Mouse (Mus musculus) kidney, adult 2 months (tissue): ENCODE results near the gene Gm3238. TPM values are rescaled to one million over a fixed set of nuclear protein-coding genes. Genes with fewer than 3 reads are reported as not detected.
A peak's percentile ranks its signal among the peaks of the same experiment; 100 is the strongest.

Source experiments
- DNase-seq: peaks from one replicate; pipeline ENCODE4 v3.0.0; 2021
- H3K27ac ChIP-seq: fragments of 200-500 bp; 2 replicates; pipeline ENCODE4 v1.5.1; 2012; ENCODE audit warnings: low read depth, low read length, control low read depth, inconsistent platforms; ENCODE audit not compliant: insufficient read depth
- H3K27me3 ChIP-seq: fragments of 200-500 bp; replicated peaks from 2 replicates; pipeline ENCODE4 v1.6.1; 2012; ENCODE audit warnings: mild to moderate bottlenecking, moderate library complexity, low read length, inconsistent platforms; ENCODE audit not compliant: control insufficient read depth, insufficient read depth
- H3K36me3 ChIP-seq: fragments of 200-500 bp; 2 replicates; pipeline ENCODE4 v1.6.1; 2012; ENCODE audit warnings: mild to moderate bottlenecking, moderate library complexity, low read length, inconsistent platforms; ENCODE audit not compliant: control insufficient read depth, insufficient read depth
- H3K4me1 ChIP-seq: fragments of 200-500 bp; 2 replicates; pipeline ENCODE4 v1.6.1; 2011; ENCODE audit warnings: low read length; ENCODE audit not compliant: control insufficient read depth, insufficient read depth
- H3K4me3 ChIP-seq: fragments of 200-500 bp; 2 replicates; pipeline ENCODE4 v1.5.1; 2011; ENCODE audit warnings: mild to moderate bottlenecking, low read depth, low read length, control low read depth; ENCODE audit not compliant: insufficient read depth
- CTCF ChIP-seq: fragments of 200-500 bp; conservative IDR thresholded peaks from 2 replicates; pipeline ENCODE4 v1.5.1; 2011; ENCODE audit warnings: low read depth, mild to moderate bottlenecking, control low read depth, low read length, moderate library complexity, mixed read lengths; ENCODE audit not compliant: insufficient read depth, insufficient read length
- POLR2A ChIP-seq: fragments of 200-500 bp; IDR thresholded peaks from one replicate; pipeline ENCODE4 v1.6.1; 2011; ENCODE audit warnings: low read depth, low read length, control low read depth
- WGBS: fragments of 180-500 bp; shearing (Covaris S2); methylation state at CpG from one replicate; pipeline ENCODE4 v1.1.7; 2018; 5-methylcytosine and 5-hydroxymethylcytosine counted together
- polyA plus RNA-seq: library from polyadenylated mRNA; depleted of rRNA; stranded (reverse); fragments of >200 nt; gene quantifications from 2 replicates; pipeline ENCODE4 v1.2.3, GENCODE M21; 2012; rRNA removed

The Gm3238 gene
- polyA plus RNA-seq, 1 experiment, result not detected

- H3K27ac ChIP-seq, result no peak overlapping the region
- no peaks in the 10 kb centered on the region for H3K36me3 ChIP-seq
- TF ChIP-seq CTCF, result no peak
- TF ChIP-seq POLR2A, result no peak
- H3K4me3 ChIP-seq, result no peak overlapping the region
- no peak for DNase-seq
- H3K27me3 ChIP-seq, result no peaks in the 10 kb centered on the region
- H3K4me1 ChIP-seq, result no peaks in the 10 kb centered on the region
- WGBS, result 93% methylated on average over 1 of the region's 1 CpGs
These were observed 35.2 kb downstream of the Gm3238 start for GRCm38 (mm10) chr10:77735928-77736327.

- DNase-seq, result peak; percentile 4
- no peaks in the 10 kb centered on the region for H3K36me3 ChIP-seq
- no peaks in the 10 kb centered on the region for H3K4me1 ChIP-seq
- 52% methylated on average over 4 of the region's 4 CpGs for WGBS
- H3K27ac ChIP-seq, result no peak overlapping the region
- TF ChIP-seq POLR2A (no peak), CTCF (peak; percentile 44)
- H3K27me3 ChIP-seq, result no peaks in the 10 kb centered on the region
- no peak overlapping the region for H3K4me3 ChIP-seq
These were observed 41.9 kb downstream of the Gm3238 start for GRCm38 (mm10) chr10:77729241-77729640.

GRCm38 (mm10) chr10:77728280-77728679 is 42.8 kb downstream of the Gm3238 start:
- TF ChIP-seq CTCF (0 out of 2 replicates have a peak, but pooled peaks have one; percentile 17), POLR2A (no peak)
- H3K27me3 ChIP-seq, result no peaks in the 10 kb centered on the region
- no peaks in the 10 kb centered on the region for H3K4me1 ChIP-seq
- 66% methylated on average over 4 of the region's 4 CpGs for WGBS
- DNase-seq, result no peak
- H3K27ac ChIP-seq, result no peak overlapping the region
- no peak overlapping the region for H3K4me3 ChIP-seq
- no peaks in the 10 kb centered on the region for H3K36me3 ChIP-seq

GRCm38 (mm10) chr10:77726186-77726585 is 44.9 kb downstream of the Gm3238 start, which contains the start of gene Gm10100:
TSS of gene Gm10100 (plus strand) at chr10:77726486.
- H3K27ac ChIP-seq, result no peak within 1 kb of the TSS
- TF ChIP-seq POLR2A (no peak), CTCF (no peak)
- 36% methylated on average over 3 of the region's 3 CpGs for WGBS
- no peaks in the 10 kb centered on the region for H3K4me1 ChIP-seq
- H3K27me3 ChIP-seq, result no peaks in the 10 kb centered on the region
- no peak for DNase-seq
- H3K36me3 ChIP-seq, result no peaks in the 10 kb centered on the region
- H3K4me3 ChIP-seq, result no peak within 1 kb of the TSS

GRCm38 (mm10) chr10:77724855-77725254 is 46.3 kb downstream of the Gm3238 start:
- TF ChIP-seq POLR2A, result no peak
- 0 out of 2 replicates have a peak, but pooled peaks have one; percentile 3 for TF ChIP-seq CTCF
- H3K27me3 ChIP-seq, result no peaks in the 10 kb centered on the region
- no peak for DNase-seq
- H3K4me3 ChIP-seq, result no peak overlapping the region
- H3K36me3 ChIP-seq, result no peaks in the 10 kb centered on the region
- H3K27ac ChIP-seq, result no peak overlapping the region
- no peaks in the 10 kb centered on the region for H3K4me1 ChIP-seq
- 74% methylated on average over 8 of the region's 8 CpGs for WGBS

Other genes with a start within 250 kb of the Gm3238 start
- 6.5 and 13.6 TPM in 2 replicates for gene Itgb2, start 241.1 kb downstream of the Gm3238 start, polyA plus RNA-seq
- gene Pttg1ip, start 189.6 kb downstream of the Gm3238 start, polyA plus RNA-seq, result 321 and 342 TPM in 2 replicates
- gene Sumo3, start 165.2 kb downstream of the Gm3238 start, polyA plus RNA-seq, result 241 and 269 TPM in 2 replicates
- not detected in 2 replicates for gene Gm49325, start 165.1 kb downstream of the Gm3238 start, polyA plus RNA-seq
- 29.9 and 33.8 TPM in 2 replicates for gene Ube2g2, start 149.1 kb downstream of the Gm3238 start, polyA plus RNA-seq
- 0.86 and 1.2 TPM in 2 replicates for gene Tspear, start 84.8 kb downstream of the Gm3238 start, polyA plus RNA-seq
- not detected in 2 replicates for gene Gm19402, start 80.6 kb downstream of the Gm3238 start, polyA plus RNA-seq
- gene Gm9508, start 74.1 kb downstream of the Gm3238 start, polyA plus RNA-seq, result not detected in 2 replicates
- gene Gm10272, start 64.7 kb downstream of the Gm3238 start, polyA plus RNA-seq, result not detected in 2 replicates
- gene Gm10024, start 59.9 kb downstream of the Gm3238 start, polyA plus RNA-seq, result not detected in 2 replicates
- gene Gm10142, start 55.5 kb downstream of the Gm3238 start, polyA plus RNA-seq, result not detected in 2 replicates
- gene Krtap12-1, start 50.7 kb downstream of the Gm3238 start, polyA plus RNA-seq, result not detected in 2 replicates
- gene Gm10100, start 44.8 kb downstream of the Gm3238 start, polyA plus RNA-seq, result not detected in 2 replicates
- gene Gm18596, start 28.7 kb downstream of the Gm3238 start, polyA plus RNA-seq, result not detected in 2 replicates
- not detected in 2 replicates for gene Gm9736, start 20.0 kb downstream of the Gm3238 start, polyA plus RNA-seq
- gene Gm3233, start 11.6 kb downstream of the Gm3238 start, polyA plus RNA-seq, result not detected in 2 replicates
- gene Gm7138, start 5.6 kb upstream of the Gm3238 start, polyA plus RNA-seq, result not detected in 2 replicates
- not detected in 2 replicates for gene Gm3250, start 11.2 kb upstream of the Gm3238 start, polyA plus RNA-seq
- gene Gm7137, start 16.9 kb upstream of the Gm3238 start, polyA plus RNA-seq, result not detected in 2 replicates
- gene Gm9639, start 23.8 kb upstream of the Gm3238 start, polyA plus RNA-seq, result not detected in 2 replicates
- not detected in 2 replicates for gene Gm19668, start 27.8 kb upstream of the Gm3238 start, polyA plus RNA-seq
- not detected in 2 replicates for gene Gm9507, start 40.5 kb upstream of the Gm3238 start, polyA plus RNA-seq
- not detected in 2 replicates for gene Gm2696, start 43.4 kb upstream of the Gm3238 start, polyA plus RNA-seq
- not detected in 2 replicates for gene Krtap10-4, start 55.8 kb upstream of the Gm3238 start, polyA plus RNA-seq
- not detected in 2 replicates for gene Krtap10-10, start 64.6 kb upstream of the Gm3238 start, polyA plus RNA-seq
- gene Gm36176, start 75.5 kb upstream of the Gm3238 start, polyA plus RNA-seq, result not detected in 2 replicates
- not detected in 2 replicates for gene Gm10318, start 81.5 kb upstream of the Gm3238 start, polyA plus RNA-seq
- gene Gm3285, start 90.7 kb upstream of the Gm3238 start, polyA plus RNA-seq, result not detected in 2 replicates
- gene Lrrc3, start 131.2 kb upstream of the Gm3238 start, polyA plus RNA-seq, result 8.4 and 8.6 TPM in 2 replicates
- 0.53 and 1.2 TPM in 2 replicates for gene Trpm2, start 199.2 kb upstream of the Gm3238 start, polyA plus RNA-seq
- gene 1810043G02Rik, start 207.2 kb upstream of the Gm3238 start, polyA plus RNA-seq, result 60.5 and 75.3 TPM in 2 replicates
- gene Pfkl, start 238.8 kb upstream of the Gm3238 start, polyA plus RNA-seq, result 100 and 107 TPM in 2 replicates